Mouse (Mus musculus): ENCODE measurements around the gene Atg9b. TPM values are rescaled to one million over a fixed set of nuclear protein-coding genes. Genes with fewer than 3 reads are reported as not detected.
"Not testable (repeated sequence)": the region's sequence is repeated elsewhere in the genome, so short reads cannot be mapped to it uniquely, and the experiment has no call there.

Atg9b gene
- total RNA-seq, 2 experiments from 2014 or later, result 0.41 to 0.45 TPM

DNA sequence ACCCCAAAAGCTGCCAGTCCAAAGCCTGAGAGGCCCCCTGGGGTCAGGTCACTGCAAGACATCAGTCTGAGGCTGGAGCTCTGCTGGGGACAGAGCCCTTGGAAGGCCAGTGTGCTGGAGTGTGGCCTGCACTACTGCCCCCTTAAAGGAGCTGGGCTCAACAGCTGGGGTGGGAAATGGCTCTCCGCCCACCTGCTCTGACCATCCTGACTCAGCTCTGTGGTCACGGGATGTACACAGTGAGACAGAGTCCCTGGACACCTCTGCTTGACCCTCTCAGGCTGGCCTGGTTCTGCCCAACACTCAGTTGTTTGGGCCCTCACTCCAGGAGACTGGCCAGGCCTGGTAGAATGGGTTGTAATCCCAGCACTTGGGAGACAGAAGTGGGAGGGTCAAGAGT lies 17.5 kb upstream of the Atg9b start:
- intact Hi-C loops (cut with DNase I), result no loop called here

DNA sequence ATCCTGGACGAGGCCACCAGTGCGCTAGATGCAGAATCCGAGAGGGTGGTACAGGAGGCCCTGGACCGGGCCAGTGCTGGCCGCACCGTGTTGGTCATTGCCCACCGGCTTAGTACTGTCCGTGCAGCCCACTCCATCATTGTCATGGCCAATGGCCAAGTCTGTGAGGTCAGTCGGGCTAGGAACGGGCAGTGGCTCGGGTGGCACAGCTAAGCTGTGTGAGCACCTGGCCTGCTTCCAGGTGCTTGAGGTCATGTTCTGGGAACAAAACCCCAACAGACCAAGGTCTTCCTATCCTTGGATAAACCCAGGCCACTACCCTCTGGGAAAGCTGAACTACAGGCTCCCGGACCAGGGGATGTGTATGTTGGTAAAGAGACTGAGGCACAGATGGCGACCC lies 16.7 kb upstream of the Atg9b start:
- peak in 1 of 2 experiments; percentile 41 for DNase-seq
- intact Hi-C loops (cut with DNase I), result no loop called here

More for the DNA sequence above, 17.5 kb upstream of the Atg9b start:
- DNase-seq, result no peak

DNA sequence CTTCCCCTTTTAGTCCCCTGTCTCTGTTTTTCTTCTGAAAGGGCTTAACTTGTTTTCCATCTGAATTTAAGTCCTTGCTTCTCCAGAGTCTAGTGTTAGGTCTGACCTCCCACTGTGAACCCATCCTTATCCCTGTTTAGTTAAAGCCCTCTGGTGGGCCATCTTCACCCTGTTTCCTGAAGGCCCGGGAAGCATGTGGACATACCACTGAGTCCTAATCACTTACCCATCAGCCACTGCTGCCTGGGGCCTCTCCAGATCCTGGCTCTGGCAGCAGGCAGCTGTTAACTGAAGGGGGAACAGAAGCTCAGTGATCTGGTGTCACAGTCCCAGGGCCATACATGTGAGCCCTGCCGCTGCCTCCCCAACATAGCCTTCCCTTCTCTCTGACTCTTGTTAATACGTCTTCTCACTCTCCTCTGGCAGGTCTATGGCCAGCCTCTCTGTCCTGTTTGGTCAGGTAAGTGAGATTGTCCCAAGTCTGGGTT lies 13.5 kb upstream of the Atg9b start:
- intact Hi-C loops (cut with DNase I), result no loop called here
- DNase-seq, result no peak

GRCm38 (mm10) chr5:24404594-24405360 lies 12.8 kb upstream of the Atg9b start:
- no peak for DNase-seq
- intact Hi-C loops (cut with DNase I), result no loop called here

GRCm38 (mm10) chr5:24401969-24402368 lies 10.0 kb upstream of the Atg9b start:
- peak in 1 of 2 experiments; percentile 28 for DNase-seq
- intact Hi-C loops (cut with DNase I), result no loop called here

DNA sequence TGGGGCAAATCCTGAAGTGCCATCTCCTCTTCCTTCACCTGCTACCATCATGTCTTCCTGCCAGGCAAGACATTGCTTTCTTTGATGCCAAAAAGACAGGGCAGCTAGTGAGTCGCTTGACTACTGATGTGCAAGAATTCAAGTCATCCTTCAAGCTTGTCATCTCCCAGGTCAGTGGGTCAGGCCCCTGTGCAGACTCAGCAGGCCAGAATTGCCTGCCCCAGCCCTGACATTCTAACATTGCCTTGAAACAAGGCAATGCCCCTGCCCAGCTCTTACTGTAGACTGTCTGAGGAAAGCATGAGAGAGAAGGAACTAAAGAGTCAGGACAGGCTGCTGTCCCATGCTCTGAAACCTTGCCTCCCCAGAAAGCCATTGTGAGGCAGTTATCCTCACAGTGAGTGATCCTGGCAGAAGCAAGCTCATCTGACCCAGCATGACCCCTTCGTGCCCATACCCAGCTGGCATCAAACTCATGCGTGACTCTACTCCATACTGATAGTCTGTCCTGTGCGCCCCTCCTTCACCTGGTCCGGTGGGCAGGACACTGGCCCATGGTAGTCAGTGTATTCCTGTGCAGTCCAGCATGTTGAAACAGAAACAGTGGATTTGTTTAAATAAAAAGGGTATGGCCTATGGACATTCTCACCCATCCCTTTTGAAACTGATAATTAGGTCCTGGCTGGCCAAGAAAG lies 9.1 kb upstream of the Atg9b start:
- no peak for DNase-seq
- intact Hi-C loops (cut with DNase I), result no loop called here

DNA sequence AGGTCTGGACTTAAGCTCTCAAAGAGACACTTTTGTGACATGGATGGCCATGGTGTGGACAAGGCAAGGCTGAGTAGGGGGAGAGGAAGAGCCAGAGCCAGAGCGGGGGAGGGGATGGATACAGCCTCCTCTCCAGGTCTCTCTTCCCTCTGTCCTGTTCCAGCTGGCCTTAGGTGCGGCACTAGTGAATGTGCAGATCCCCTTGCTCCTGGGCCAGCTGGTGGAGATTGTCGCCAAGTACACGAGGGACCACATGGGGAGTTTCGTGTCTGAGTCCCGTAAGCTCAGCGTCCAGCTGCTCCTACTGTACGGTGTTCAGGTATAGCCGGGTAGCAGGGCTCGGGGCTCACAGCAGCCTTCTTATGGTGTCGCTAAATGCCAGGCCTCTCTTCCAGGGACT lies 8.4 kb upstream of the Atg9b start:
- no peak for DNase-seq
- intact Hi-C loops (cut with DNase I), result no loop called here

DNA sequence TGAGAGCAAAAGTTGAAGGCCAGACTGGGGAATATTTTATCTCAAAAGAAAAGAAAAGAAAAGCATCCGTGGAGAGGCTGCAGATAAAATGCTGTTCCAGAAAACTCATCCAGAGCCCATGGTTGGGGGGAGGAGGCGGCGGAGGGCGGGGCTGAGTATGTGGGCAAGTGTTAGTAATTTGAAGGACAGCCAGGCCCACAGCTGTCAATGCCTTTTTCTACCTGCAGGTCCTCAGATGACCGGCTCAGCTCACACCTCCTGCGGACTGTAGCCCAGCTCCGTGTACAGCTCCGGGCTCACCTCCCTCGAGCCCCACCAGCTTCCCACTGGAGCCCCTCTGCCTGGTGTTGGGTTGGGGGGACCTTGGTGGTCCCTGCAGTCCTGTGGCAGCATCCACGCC lies 7.7 kb upstream of the Atg9b start:
- no peak for DNase-seq
- intact Hi-C loops (cut with DNase I), result loop anchor here (2.0 kb wide), 1 partner anchor 23 kb away; the partner anchor contains the start of genes Cdk5 and Slc4a2

- DNase-seq; intact Hi-C loops (cut with DNase I): not testable (repeated sequence)
These were observed 4.3 kb upstream of the Atg9b start for GRCm38 (mm10) chr5:24396254-24396653.

- intact Hi-C loops (cut with DNase I), result loop anchor here (2.0 kb wide), 1 partner anchor 76 kb away; no protein-coding TSS in a partner anchor
- peak; percentile 92 to 95 for DNase-seq
These were observed 2.4 kb upstream of the Atg9b start for GRCm38 (mm10) chr5:24394165-24394894.

DNA sequence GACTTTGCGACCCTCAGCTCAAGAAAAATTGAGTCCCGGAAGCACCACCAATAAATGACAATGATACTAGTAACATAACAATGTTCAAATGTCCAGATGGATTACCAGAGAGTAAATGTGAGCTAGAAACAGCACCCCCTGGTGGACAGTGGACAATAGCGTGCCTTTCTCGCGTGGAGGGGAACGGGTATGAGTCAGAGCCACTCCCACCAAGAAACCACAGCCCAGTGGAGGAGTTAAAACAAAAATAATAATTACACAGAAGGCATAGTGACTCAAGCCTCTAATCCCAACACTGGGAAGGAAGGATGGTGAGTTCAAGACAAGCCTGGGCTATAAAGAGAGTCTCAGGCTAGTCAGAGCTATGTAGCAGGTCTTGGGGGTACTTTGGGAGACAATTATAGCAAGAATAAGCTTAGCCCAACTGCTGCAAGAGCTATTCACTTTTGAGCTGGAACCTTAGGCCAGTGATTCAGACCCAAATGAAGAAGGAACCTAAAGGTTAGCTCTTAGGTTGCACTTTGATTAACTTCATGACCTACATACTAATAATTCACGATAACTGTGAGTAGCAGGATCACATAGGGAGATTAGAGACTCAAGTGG lies 1.6 kb upstream of the Atg9b start, which contains the start of gene Abcb8:
Gene Abcb8, plus strand, starts transcription at position 272 of the 606 bp plus-strand sequence.
- peak; percentile 83 to 90 for DNase-seq
- intact Hi-C loops (cut with DNase I), result loop anchor here (1.0 to 2.0 kb wide), 2 partner anchors 32 to 57 kb away; no protein-coding TSS in a partner anchor

DNA sequence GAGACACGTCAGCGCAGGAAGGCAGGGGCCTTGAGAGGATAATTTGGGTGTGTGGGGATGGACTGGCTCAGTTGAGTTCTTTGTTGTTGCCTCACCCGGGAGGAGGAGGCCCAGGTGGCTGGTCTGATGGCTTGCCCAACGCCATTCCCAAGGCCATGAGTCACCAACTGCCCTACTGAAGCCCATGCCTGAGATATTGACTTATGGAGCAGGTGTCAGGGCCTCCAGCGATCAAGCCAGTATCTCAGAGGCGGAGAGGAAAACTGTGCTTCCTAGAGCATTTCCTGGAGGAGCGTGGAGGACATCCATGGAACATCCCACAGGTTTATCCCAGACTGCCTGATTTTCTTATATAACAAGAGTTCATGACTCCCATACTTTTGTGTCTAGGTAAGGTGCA lies 781 bp upstream of the Atg9b start:
- no peak for DNase-seq
- intact Hi-C loops (cut with DNase I), result loop anchor here (1.0 to 2.0 kb wide), 2 partner anchors 31 to 56 kb away; no protein-coding TSS in a partner anchor

DNA sequence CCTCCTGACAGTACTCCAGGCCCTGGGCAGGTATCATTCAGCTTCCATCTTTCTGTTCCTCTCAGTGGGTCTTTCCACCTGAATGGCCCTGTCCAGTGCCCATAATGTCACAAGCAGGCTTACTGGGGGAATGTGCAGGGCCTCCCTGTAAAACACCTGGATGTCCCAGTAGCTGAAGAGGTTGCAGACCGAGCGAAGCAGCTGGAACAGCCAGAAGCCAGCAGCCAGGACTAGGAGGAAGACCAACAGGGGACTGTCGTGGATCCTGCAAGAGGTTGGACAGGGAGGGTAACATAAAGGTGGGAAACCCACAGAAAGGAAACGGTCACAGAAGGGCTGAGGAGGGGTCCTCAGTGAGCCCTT lies 2.3 kb downstream of the Atg9b start:
- intact Hi-C loops (cut with DNase I), result loop anchor here (10.0 kb wide), 1 partner anchor 225 kb away; the partner anchor contains the start of gene Nupl2
- no peak for DNase-seq

DNA sequence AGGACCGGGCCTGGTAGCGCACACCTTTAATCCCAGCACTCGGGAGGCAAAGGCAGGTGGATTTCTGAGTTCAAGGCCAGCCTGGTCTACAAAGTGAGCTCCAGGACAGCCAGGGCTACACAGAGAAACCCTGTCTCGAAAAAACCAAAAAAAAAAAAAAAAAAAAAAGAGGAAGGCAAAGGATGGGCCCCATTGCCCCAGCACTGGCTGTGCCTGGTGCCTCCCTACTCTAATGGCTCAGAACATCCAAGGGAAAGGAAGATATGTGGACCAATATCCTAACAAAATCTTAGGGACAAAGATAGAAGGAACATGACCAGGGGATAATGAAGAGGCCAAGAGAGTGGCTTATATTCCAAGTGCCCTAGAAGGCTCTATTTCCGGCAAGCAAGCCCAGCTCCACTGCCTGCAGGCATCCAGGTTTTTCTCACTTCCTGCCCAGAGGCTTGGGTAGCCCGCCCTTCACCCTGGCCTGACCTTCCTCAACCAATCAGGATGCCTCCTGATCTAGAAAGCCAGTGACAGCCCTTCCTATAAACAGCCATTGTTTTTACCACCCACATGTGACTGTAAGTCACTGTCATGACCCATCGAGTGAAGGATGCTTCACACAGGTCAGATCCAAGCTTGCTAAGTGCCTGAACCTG lies 2.8 kb downstream of the Atg9b start:
- DNase-seq, result peak in 1 of 2 experiments; percentile 37
- intact Hi-C loops (cut with DNase I), result loop anchor here (10.0 kb wide), 1 partner anchor 224 kb away; the partner anchor contains the start of gene Nupl2

GRCm38 (mm10) chr5:24388246-24388915 lies 3.6 kb downstream of the Atg9b start:
- DNase-seq, result no peak
- intact Hi-C loops (cut with DNase I), result loop anchor here (10.0 kb wide), 1 partner anchor 224 kb away; the partner anchor contains the start of gene Nupl2

- intact Hi-C loops (cut with DNase I), result loop anchor here (10.0 kb wide), 1 partner anchor 223 kb away; the partner anchor contains the start of gene Nupl2
- DNase-seq, result peak; percentile 75 to 76
These were observed 4.4 kb downstream of the Atg9b start for GRCm38 (mm10) chr5:24387264-24388241.

- intact Hi-C loops (cut with DNase I), result loop anchor here (1.0 to 10.0 kb wide), 2 partner anchors 23 to 221 kb away; partner anchors contain the start of gene Nupl2
- no peak for DNase-seq
These were observed 5.9 kb downstream of the Atg9b start for GRCm38 (mm10) chr5:24385887-24386550.
